Mouse (Mus musculus): ENCODE data around the gene Ndel1.

The Ndel1 gene

DNA sequence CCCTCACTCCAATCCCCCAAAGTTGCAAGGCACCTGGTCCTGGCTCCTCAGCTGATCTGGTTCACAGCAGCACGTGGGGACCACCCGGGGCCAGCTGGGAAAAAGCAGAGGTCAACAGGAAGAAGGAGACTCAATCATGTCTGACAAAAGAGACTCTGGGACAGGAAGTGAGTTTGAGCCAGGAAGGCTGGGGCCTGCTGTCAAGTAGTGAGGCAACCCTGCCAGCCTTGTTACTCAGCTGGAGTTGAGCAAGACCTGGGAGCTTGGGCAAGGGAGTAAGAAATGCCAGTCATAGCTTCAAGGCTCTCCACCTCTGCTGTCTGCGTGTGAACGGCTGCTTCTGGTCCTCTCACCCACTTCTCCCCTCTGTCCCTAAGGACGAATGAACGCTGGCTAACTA is at the start of gene Ndel1:
Gene Ndel1 (minus strand): TSS at position 111 of the 400 bp plus-strand sequence.
- DNase-seq (ENCODE audit: low spot score in 2 of 2) = no peak

- no peak for DNase-seq (ENCODE audit: low spot score in 2 of 2)
These were observed 42.9 kb upstream of the Ndel1 start for GRCm38 (mm10) chr11:68914566-68914965.

DNA sequence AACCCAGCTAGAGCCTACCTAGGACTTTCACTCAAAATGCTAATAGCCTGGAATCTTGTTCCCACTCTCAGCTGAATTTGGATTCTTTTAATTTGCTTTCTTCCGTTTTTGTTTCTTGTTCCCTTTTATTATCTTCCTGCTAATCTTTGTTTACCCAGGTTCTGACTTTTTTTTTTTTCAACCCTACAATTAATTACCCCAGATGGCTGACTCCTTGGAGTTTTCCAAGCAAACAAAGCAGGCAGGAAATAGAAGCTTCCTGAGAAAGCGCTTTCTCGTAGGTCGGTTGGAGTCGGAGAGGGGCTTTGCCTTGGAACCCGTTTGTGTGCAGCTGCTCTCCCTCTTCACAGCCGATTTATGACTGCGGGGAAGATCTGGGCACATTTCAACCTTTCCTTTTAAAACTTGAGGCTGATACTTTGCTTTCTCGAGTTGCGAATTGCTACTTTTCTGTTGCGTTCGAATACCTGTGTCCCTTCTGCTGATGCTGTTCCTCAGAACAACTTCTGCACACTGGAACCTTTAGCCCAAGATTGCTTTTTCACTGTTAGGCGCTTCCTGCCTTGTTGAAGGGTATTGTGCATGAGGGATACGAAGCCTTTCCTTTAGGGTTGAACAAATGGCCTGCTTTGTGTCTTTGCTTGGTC is 40.0 kb upstream of the Ndel1 start:
- DNase-seq (ENCODE audit: low spot score in 2 of 2) = no peak

DNA sequence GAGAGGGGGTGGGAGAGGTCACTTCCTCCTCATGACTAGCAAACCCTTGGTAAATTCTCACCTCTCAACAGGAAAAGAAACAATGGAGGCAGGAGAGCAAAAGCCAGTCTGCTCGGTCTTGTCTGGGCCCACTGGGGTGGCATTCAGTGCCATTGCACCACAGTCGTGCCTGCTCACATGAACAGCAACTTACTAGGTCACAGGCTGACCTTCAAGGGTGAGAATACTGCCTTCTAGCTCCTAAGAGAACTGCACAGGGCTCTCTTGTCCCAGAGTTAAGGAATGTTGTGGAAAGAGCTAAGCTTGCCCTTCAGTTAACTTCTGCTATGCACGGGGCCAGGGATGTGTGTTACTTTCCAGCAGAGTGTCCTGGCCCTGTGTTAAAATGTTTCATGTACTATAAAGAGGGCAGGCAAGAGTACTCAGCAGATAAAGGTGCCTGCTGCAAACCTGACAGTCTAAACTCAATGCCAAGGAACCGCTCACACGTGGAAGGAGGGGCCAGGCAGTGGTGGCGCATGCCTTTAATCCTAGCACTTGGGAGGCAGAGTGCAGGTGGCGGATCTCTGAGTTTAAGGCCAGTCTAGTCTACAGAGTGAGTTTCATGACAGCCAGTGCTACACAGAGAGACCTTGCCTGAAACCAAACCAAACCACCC is 37.3 kb upstream of the Ndel1 start:
- no peak for DNase-seq (ENCODE audit: low spot score in 2 of 2)

DNA sequence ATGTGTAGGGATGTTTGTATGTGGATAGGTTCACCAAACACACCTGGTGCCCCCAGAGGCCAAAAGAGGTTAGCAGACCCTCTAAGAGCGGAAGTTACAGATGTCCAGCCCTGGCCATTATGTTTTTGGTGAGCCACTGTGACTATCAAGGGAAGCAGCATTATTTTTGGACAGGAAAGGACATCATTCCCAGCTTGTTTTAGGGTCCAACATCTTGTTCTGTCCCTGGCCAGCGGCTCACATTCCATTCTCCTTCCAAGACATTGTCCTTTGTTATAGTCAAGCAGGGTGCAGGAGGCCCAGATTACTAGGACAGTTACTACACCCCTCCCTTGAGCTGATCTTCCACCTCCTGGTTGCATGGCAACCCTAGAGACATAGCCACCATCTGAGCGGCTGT is 35.6 kb upstream of the Ndel1 start:
- no peak for DNase-seq (ENCODE audit: low spot score in 2 of 2)

DNA sequence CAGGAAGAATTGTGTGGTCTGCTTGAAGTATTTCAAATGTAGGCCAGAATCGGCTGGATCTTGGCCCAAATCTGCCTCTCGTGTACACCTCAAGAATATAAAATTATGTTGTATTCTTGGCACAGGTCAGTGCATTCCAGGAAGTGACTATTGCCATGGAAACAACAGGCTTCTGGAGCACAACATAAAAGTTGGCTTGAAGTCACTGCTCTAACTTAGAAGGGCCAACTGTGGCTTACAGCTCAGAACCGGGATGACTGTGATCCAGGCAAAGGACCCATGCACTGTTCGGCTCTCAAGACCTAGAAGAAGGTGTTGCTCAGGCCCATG is 34.8 kb upstream of the Ndel1 start:
- no peak for DNase-seq (ENCODE audit: low spot score in 2 of 2)

GRCm38 (mm10) chr11:68905665-68906460 is 34.2 kb upstream of the Ndel1 start:
- no peak for DNase-seq (ENCODE audit: low spot score in 2 of 2)

DNA sequence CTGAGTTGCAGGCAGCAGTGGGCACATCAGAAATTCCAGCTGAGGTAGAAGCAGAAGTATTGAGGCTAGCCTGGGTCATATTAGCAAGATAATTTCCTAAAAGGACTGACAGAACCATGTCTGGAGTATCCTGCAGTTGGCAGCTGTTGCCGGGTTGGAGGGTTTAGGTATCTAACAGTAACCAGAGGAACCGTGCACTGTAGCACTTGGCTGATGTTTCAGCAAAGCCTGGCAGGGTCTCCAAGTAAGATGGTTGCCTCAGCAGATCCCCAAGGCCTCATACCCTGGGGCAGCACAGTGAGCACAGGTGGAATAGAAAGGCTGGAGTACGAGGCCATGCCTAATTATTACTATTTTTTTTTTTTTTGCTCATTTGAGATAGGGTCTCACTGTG is 33.5 kb upstream of the Ndel1 start:
- no peak for DNase-seq (ENCODE audit: low spot score in 2 of 2)

DNA sequence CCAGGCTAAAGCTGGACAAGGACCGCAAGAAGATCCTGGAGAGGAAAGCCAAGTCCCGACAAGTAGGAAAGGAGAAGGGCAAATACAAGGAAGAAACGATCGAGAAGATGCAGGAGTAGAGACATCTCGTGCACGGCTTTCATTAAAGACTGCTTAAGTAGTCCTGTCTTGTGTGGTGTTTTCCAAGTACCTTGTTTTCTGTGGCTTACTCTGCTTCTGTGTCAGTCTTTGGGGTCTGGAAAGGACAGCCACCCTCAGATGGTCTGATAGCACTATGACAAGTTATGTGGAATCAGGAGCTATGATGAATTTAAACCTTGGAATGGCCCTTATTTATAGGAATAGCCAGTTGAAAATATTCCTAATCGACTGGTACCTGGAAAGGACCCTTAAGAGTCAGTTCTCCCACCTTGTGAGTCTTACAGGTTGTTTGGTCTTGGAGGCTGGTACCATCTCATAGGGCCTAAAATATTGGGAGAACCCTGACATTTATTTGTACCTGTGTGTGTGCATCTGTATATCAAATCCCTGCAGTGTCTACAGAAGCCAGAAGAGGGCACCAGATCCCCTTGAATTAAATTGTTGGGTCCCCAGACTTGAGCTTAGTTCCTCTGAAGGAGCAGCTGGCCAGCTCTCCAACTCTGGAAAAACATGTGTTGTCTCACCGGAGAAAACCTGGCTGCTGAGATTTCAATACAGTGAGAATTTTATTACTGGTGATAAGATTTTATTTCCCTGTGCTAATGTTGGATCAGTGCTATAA is 32.9 kb upstream of the Ndel1 start:
- peak; percentile 36 to 77 for DNase-seq (ENCODE audit: low spot score in 2 of 2)

DNA sequence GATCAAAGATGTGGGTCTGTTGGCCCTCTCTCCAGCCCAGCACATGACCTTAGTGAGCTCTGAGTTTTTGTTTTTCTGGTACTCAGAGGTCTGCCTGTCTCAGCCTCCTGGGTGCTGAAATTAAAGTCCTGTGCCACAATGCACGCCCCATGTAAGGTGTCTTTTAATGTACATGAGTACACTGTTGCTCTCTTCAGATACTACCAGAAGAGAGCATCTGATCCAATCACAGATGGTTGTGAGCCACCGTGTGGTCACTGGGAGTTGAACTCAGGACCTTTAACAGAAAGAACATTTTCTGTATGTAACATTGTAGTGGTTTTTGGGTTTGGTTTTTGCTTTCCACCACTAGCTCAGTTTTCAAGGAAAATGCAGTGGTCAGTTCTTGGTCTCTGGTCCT is 32.1 kb upstream of the Ndel1 start:
- no peak for DNase-seq (ENCODE audit: low spot score in 2 of 2)

- no peak for DNase-seq (ENCODE audit: low spot score in 2 of 2)
These were observed 31.2 kb upstream of the Ndel1 start for GRCm38 (mm10) chr11:68902823-68903222.

DNA sequence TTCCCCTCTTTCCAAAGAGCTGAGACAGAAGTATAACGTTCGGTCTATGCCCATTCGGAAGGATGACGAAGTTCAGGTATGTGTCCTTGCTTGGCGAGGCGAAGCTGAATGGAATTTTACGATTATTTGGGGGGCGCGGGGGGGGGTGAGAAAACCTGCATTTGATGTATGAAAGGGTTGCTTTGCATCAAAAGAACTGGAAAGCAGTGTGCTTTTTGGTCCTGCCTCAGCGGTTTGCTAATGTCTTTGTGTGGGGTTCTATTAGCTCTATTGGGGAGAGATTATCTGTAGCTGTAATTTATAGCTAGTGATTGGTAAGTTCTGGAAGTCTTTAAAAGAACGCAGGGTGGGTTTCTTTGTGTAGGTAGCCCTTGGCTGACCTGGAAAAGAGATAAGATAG is 30.7 kb upstream of the Ndel1 start:
- no peak for DNase-seq (ENCODE audit: low spot score in 2 of 2)

DNA sequence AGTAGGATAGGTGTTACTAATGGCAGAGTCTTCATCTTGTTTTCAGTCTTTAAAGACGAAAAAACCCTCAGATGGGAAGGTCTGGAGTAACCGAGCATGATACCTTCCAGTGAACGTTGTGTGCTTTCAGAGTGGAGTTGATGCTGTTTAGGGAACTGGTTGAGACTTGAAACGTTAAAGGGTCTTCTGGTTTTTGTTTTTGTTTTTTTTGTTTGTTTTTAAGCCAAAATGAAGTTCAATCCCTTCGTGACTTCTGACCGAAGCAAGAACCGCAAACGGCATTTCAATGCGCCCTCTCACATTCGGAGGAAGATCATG is 30.3 kb upstream of the Ndel1 start:
- DNase-seq (ENCODE audit: low spot score in 2 of 2) = no peak

GRCm38 (mm10) chr11:68901351-68902046 is 29.8 kb upstream of the Ndel1 start, which contains the start of gene Rpl26:
Gene Rpl26 (plus strand): TSS chr11:68901583.
- peak; percentile 95 to 99 for DNase-seq (ENCODE audit: low spot score in 2 of 2)

DNA sequence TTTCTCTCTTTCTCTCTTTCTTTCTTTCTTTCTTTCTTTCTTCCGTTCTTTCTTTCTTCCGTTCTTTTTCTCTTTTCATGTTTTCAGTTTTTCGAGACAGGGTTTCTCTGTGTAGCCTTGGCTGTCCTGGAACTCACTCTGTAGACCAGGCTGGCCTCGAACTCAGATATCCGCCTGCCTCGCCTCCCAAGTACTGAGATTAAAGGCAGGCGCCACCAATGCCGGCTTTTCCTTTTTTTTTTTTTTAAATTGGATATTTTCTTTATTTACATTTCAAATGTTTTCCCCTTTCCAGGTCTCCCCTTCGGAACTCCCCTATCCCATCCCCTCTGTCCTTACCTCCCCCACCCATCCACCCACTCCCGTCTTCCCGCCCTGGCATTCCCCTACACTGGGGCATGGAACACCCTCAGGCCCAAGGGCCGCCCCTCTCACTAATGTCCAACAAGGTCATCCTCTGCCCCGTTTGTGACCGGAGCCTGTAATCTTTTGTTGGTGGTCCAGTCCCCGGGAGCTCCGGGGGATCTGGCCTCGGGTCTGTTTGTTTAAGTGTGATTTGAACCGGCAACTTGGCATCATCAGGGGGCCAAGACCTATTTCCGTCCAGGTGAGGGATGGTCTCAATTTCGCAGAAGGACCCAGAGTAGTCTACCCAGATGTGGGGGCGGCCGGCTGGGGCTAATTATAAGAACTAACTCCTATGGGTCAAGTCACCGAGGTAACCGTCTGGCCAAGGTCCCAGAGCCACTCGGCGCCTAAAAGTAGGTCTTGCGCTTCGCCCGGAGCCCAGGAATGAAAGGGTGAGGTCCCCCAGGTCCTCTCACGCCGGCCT is 29.1 kb upstream of the Ndel1 start:
- DNase-seq (ENCODE audit: low spot score in 2 of 2) = no peak

DNA sequence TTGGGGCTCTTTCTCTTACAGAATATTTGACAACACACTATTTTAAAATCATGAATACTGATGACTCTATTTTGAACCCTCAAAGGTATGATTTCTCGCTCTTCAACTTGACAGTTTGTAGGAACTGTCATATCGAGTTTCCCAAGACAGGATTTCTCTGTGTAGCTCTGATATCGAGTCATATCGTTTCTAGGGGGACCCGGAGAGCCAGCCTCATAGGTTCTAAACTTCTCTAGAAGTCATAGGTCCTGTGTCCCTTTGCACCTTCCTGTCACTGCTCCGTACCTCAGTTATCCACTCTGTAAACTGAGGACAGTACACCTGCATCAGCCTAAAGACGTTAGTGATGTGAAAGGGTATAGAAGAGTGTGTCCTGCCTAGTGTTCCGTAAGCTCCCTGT is 28.2 kb upstream of the Ndel1 start:
- DNase-seq (ENCODE audit: low spot score in 2 of 2) = no peak

DNA sequence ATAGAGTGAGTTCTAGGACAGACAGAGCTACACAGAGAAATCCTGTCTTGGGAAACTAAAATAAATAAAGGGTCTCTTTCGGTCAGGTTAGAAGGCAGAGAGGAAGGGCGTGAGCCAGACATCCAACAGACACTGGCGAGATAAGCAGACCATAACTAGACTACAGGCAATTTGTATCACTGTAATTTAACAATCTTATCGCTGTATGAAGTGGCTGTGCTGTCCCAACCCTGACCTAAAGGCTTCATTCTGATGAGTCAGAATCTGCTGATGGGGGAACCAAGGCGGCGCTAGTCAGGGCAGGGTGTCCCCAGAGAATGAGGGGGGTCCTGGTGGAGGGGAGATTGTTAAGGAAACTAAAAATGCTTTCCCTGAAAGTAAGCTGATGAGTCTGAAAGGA is 27.1 kb upstream of the Ndel1 start:
- DNase-seq (ENCODE audit: low spot score in 2 of 2) = no peak

GRCm38 (mm10) chr11:68897838-68898237 is 26.2 kb upstream of the Ndel1 start:
- no peak for DNase-seq (ENCODE audit: low spot score in 2 of 2)

- no peak for DNase-seq (ENCODE audit: low spot score in 2 of 2)
These were observed 25.5 kb upstream of the Ndel1 start for GRCm38 (mm10) chr11:68897120-68897519.

DNA sequence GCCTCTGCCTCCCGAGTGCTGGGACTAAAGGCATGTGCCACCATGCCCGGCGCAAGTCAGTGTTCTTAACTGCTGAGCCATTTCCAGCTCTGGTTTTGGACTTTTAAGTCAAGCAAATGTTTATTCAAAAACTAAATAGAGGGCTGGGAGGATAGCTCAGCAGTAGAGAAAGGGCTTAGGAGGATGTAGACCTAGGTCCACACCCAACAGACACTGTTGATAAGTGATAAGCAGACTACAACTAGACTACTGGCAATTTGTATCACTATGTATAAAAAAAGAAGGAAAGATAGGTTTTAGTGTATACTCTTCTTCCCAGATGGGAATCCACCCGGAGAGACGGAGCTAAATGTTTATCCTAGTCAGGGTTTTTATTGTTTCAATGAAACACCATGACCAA is 24.6 kb upstream of the Ndel1 start:
- no peak for DNase-seq (ENCODE audit: low spot score in 2 of 2)

DNA sequence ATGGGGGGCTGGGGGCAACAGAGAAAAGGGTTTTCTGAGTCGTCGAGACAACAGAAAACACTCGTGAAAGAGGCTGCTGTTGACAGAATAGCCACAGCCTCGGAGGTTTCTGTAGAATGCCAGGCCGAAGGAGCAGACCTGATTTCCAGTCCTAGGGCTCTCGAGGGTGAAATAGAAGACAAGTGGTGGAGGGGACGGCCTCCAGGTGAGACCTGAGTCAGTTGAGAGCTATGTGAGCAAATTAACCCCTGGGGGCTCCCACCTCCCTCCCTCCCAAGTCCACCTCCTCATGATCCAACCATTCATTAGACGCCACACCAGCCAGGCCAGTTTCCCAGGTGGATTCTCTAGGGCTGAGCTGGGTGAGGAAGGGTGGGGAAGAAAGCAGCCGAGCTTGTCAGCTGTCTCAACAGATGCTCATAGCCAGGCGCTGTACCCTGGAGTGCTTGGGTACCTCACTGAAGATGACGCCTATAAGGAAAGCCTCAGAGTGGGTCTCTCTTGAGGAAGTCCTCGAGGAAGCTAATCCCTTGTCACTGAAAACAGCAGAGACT is 22.3 kb upstream of the Ndel1 start:
- DNase-seq (ENCODE audit: low spot score in 2 of 2) = no peak
